Mouse (Mus musculus) intestine, embryonic 16.5 days (tissue): Measurements from ENCODE around the gene Asb11. TPM values are rescaled to one million over a fixed set of nuclear protein-coding genes. Genes with fewer than 3 reads are reported as not detected.
A peak's percentile ranks its signal among the peaks of the same experiment; 100 is the strongest.

Experiments
- ATAC-seq: fragments of 200-750 bp; cut with Nextera tagmentation; 2 replicates; pipeline ENCODE4 v1.8.0; 2017; ENCODE audit warnings: moderate TSS enrichment, moderate library complexity
- H3K27ac ChIP-seq: fragments of 300-500 bp; sonication (generic); 2 replicates; pipeline ENCODE4 v1.5.1; 2014; ENCODE audit warnings: mild to moderate bottlenecking, low read length
- H3K27me3 ChIP-seq: fragments of 300-500 bp; sonication (generic); replicated peaks from 2 replicates; pipeline ENCODE4 v1.6.1; 2014; ENCODE audit warnings: low read length, control low read depth, mixed read lengths; ENCODE audit not compliant: control insufficient read depth, insufficient read depth
- H3K36me3 ChIP-seq: fragments of 300-500 bp; sonication (generic); 2 replicates; pipeline ENCODE4 v1.6.1; 2014; ENCODE audit warnings: low read length, control low read depth; ENCODE audit not compliant: control insufficient read depth, insufficient read depth
- H3K4me1 ChIP-seq: fragments of 300-500 bp; sonication (generic); 2 replicates; pipeline ENCODE4 v1.6.1; 2014; ENCODE audit warnings: low read length, control low read depth, mixed read lengths; ENCODE audit not compliant: control insufficient read depth, insufficient read depth
- H3K4me2 ChIP-seq: fragments of 300-500 bp; sonication (generic); 2 replicates; pipeline ENCODE4 v1.6.1; 2014; ENCODE audit warnings: low read depth, low read length, control low read depth
- H3K4me3 ChIP-seq: fragments of 300-500 bp; sonication (generic); 2 replicates; pipeline ENCODE4 v1.5.1; 2014; ENCODE audit warnings: mild to moderate bottlenecking, low read length
- H3K9ac ChIP-seq: fragments of 300-500 bp; sonication (generic); 2 replicates; pipeline ENCODE4 v1.6.1; 2014; ENCODE audit warnings: low read depth, low read length
- H3K9me3 ChIP-seq: fragments of 300-500 bp; sonication (generic); 2 replicates; pipeline ENCODE4 v1.6.1; 2016; ENCODE audit warnings: low read length, control low read depth; ENCODE audit not compliant: control insufficient read depth
- WGBS: fragments of 180-500 bp; shearing (Covaris S2); extraction: QIAGEN DNeasy Blood & Tissue Kit; methylation state at CpG from one replicate; pipeline ENCODE4 v1.1.7; 2014; 5-methylcytosine and 5-hydroxymethylcytosine counted together
- polyA plus RNA-seq: library from polyadenylated mRNA; unstranded; fragments of >200 nt; fragmentation: Nextera tagmentation; extraction: Ambion mirVana; gene quantifications from 2 replicates; pipeline ENCODE4 v1.2.1, GENCODE M21; 2015

Asb11 gene
- polyA plus RNA-seq, 1 experiment from 2014 or later = 0.21 TPM

- H3K27ac ChIP-seq = peak within 1 kb of the TSS; percentile 72
- H3K9ac ChIP-seq = peak within 1 kb of the TSS; percentile 78
- H3K27me3 ChIP-seq = no peaks in the 10 kb centered on the region
- H3K4me3 ChIP-seq = peak within 1 kb of the TSS; percentile 65
- peak within 1 kb of the TSS; percentile 46 for H3K4me2 ChIP-seq
- ATAC-seq = peak; percentile 99
- no peaks in the 10 kb centered on the region for H3K4me1 ChIP-seq
- no peaks in the 10 kb centered on the region for H3K9me3 ChIP-seq
- no peaks in the 10 kb centered on the region for H3K36me3 ChIP-seq
- 14% methylated on average over 38 of the region's 40 CpGs for WGBS
Measured at GRCm38 (mm10) chrX:164419471-164419939, 17.3 kb upstream of the Asb11 start, which contains the start of gene Piga. TSS of gene Piga (plus strand) at chrX:164419787.

- no peaks in the 10 kb centered on the region for H3K36me3 ChIP-seq
Measured at GRCm38 (mm10) chrX:164419955-164420354, 16.8 kb upstream of the Asb11 start.

GRCm38 (mm10) chrX:164420518-164420917 lies 16.3 kb upstream of the Asb11 start:
- Histone ChIP-seq H3K4me3 (peak overlapping the region; percentile 65), H3K27ac (no peak overlapping the region), H3K4me2 (peak overlapping the region; percentile 46), H3K27me3 (no peaks in the 10 kb centered on the region), H3K9me3 (no peaks in the 10 kb centered on the region), H3K9ac (peak overlapping the region; percentile 78), H3K36me3 (no peaks in the 10 kb centered on the region), H3K4me1 (no peaks in the 10 kb centered on the region)
- WGBS = 30% methylated on average over 3 of the region's 3 CpGs
- ATAC-seq = no peak

More at GRCm38 (mm10) chrX:164419955-164420354, 16.8 kb upstream of the Asb11 start:
- ATAC-seq = peak; percentile 36
- WGBS = 17% methylated on average over 13 of the region's 13 CpGs
- peak overlapping the region; percentile 72 for H3K27ac ChIP-seq
- H3K4me3 ChIP-seq = peak overlapping the region; percentile 65
- H3K4me2 ChIP-seq = peak overlapping the region; percentile 46
- H3K4me1 ChIP-seq = no peaks in the 10 kb centered on the region
- no peaks in the 10 kb centered on the region for H3K9me3 ChIP-seq
- peak overlapping the region; percentile 78 for H3K9ac ChIP-seq
- no peaks in the 10 kb centered on the region for H3K27me3 ChIP-seq

- no peaks in the 10 kb centered on the region for H3K4me1 ChIP-seq
- no peak overlapping the region for H3K27ac ChIP-seq
- no peak overlapping the region for H3K9ac ChIP-seq
- no peaks in the 10 kb centered on the region for H3K9me3 ChIP-seq
- no peaks in the 10 kb centered on the region for H3K36me3 ChIP-seq
- no peak for ATAC-seq
- no peak overlapping the region for H3K4me3 ChIP-seq
- H3K4me2 ChIP-seq = no peak overlapping the region
- H3K27me3 ChIP-seq = no peaks in the 10 kb centered on the region
- WGBS = 81% methylated on average over 1 of the region's 1 CpGs
Measured at GRCm38 (mm10) chrX:164424821-164425220, 12.0 kb upstream of the Asb11 start.

DNA sequence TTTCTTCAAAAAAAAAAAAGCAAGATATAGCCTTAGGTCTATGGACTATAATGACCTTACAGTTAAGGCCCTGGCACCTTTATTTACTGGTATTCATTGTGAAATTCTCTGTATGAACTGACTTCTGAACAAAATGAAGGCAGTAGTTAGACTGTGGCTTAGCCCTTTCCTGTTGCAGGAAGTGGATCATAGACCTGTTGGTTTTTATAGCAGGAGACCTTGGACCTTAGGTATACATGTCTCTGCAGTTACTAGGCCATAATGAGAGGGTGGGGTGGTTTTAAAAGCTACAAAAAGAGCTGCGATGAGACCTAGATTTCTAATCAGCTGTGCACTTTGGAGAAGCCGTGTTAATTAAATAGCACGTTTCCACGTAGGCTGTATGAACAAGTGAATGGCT lies 9.5 kb upstream of the Asb11 start:
- no peaks in the 10 kb centered on the region for H3K9me3 ChIP-seq
- peaks cover 5% of the 10 kb centered on the region; the same call in 1 of the 2 replicates for H3K36me3 ChIP-seq
- peak; percentile 90 for ATAC-seq
- 0 out of 2 replicates have a peak overlapping the region, but pooled peaks have one; percentile 37 for H3K27ac ChIP-seq
- WGBS = 59% methylated on average over 4 of the region's 4 CpGs
- no peak overlapping the region for H3K4me2 ChIP-seq
- no peak overlapping the region for H3K4me3 ChIP-seq
- H3K9ac ChIP-seq = no peak overlapping the region
- no peaks in the 10 kb centered on the region for H3K4me1 ChIP-seq
- H3K27me3 ChIP-seq = no peaks in the 10 kb centered on the region

GRCm38 (mm10) chrX:164428224-164428623 lies 8.6 kb upstream of the Asb11 start:
- Histone ChIP-seq H3K27me3 (no peaks in the 10 kb centered on the region), H3K36me3 (peaks cover 5% of the 10 kb centered on the region; the same call in 1 of the 2 replicates), H3K4me3 (no peak overlapping the region), H3K4me2 (no peak overlapping the region), H3K9ac (no peak overlapping the region), H3K4me1 (no peaks in the 10 kb centered on the region), H3K9me3 (no peaks in the 10 kb centered on the region), H3K27ac (no peak overlapping the region)
- no peak for ATAC-seq
- WGBS = 80% methylated on average over 2 of the region's 2 CpGs

DNA sequence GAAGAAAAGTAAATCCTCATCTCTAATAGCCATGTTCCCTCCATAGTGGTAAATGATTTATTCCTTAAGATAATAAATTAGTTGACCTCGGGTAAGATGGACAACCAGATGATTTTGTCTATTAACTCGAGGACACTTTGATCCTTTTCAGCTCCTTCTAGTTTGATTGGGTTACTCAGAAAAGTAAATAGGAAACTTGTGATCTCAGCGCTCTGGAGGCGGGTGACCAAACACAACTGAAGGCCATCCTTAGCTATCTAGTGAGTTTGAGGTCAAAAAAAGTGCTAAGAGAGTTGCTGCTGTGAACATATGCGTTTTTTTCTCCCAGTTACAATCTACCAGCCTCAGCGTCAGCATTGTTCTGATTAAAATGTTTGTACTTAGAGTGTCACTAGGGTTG lies 6.2 kb upstream of the Asb11 start:
- Histone ChIP-seq H3K9ac (no peak overlapping the region), H3K4me1 (no peaks in the 10 kb centered on the region), H3K36me3 (peaks cover 5% of the 10 kb centered on the region; the same call in 1 of the 2 replicates), H3K4me2 (no peak overlapping the region), H3K4me3 (no peak overlapping the region), H3K27me3 (no peaks in the 10 kb centered on the region), H3K27ac (peak overlapping the region; percentile 33; the same call in 1 of the 2 replicates), H3K9me3 (no peaks in the 10 kb centered on the region)
- no peak for ATAC-seq
- WGBS = 71% methylated on average over 6 of the region's 6 CpGs

DNA sequence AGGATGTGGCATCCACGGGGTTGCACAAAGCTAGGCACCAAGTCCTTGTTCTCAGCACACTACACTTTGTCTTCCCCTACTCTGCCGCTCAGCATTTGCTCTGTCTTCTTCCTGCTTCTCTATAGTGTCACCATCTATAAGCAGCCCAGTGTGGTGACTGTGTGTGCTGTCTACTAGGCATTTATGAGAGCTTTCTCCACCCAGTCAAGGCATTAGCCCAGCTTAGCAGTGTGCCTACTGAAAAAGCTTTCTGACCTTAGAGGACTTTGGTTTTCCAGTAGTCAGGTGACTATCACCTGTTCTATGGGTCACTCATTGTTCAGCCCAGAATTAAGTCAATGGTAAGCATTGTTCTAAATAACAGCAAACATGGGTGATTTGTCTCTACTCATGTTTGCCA lies 5.7 kb upstream of the Asb11 start:
- Histone ChIP-seq H3K4me1 (no peaks in the 10 kb centered on the region), H3K4me2 (no peak overlapping the region), H3K27me3 (no peaks in the 10 kb centered on the region), H3K27ac (peak overlapping the region; percentile 33), H3K4me3 (no peak overlapping the region), H3K9me3 (no peaks in the 10 kb centered on the region), H3K9ac (no peak overlapping the region), H3K36me3 (peaks cover 5% of the 10 kb centered on the region; the same call in 1 of the 2 replicates)
- WGBS = 82% methylated on average over 2 of the region's 2 CpGs
- ATAC-seq = peak; percentile 58

- no peaks in the 10 kb centered on the region for H3K4me1 ChIP-seq
- H3K4me2 ChIP-seq = no peak overlapping the region
- H3K9me3 ChIP-seq = no peaks in the 10 kb centered on the region
- ATAC-seq = 0 out of 2 replicates have a peak, but pooled peaks have one; percentile 37
- WGBS = 80% methylated on average over 6 of the region's 6 CpGs
- H3K27me3 ChIP-seq = no peaks in the 10 kb centered on the region
- peaks cover 5% of the 10 kb centered on the region; the same call in 1 of the 2 replicates for H3K36me3 ChIP-seq
- no peak overlapping the region for H3K9ac ChIP-seq
- H3K4me3 ChIP-seq = no peak overlapping the region
- H3K27ac ChIP-seq = no peak overlapping the region; the same call in 1 of the 2 replicates
Measured at GRCm38 (mm10) chrX:164431541-164431940, 5.3 kb upstream of the Asb11 start.

GRCm38 (mm10) chrX:164432682-164433081 lies 4.1 kb upstream of the Asb11 start:
- H3K27me3 ChIP-seq = no peaks in the 10 kb centered on the region
- H3K27ac ChIP-seq = no peak overlapping the region
- 95% methylated on average over 9 of the region's 9 CpGs for WGBS
- peaks cover 5% of the 10 kb centered on the region; the same call in 1 of the 2 replicates for H3K36me3 ChIP-seq
- H3K9me3 ChIP-seq = no peaks in the 10 kb centered on the region
- no peak overlapping the region for H3K4me2 ChIP-seq
- H3K4me3 ChIP-seq = no peak overlapping the region
- no peaks in the 10 kb centered on the region for H3K4me1 ChIP-seq
- ATAC-seq = no peak
- no peak overlapping the region for H3K9ac ChIP-seq
